Mouse (Mus musculus) forebrain, postnatal 0 days (tissue): Measurements from ENCODE around the gene Cog8. TPM values are rescaled to one million over a fixed set of nuclear protein-coding genes. Genes with fewer than 3 reads are reported as not detected.

ENCODE experiments used
- ATAC-seq: fragments of 200-750 bp; cut with Nextera tagmentation; 2 replicates; pipeline ENCODE4 v1.8.0; 2017; ENCODE audit warnings: mild to moderate bottlenecking, moderate library complexity
- DNase-seq: peaks from one replicate; pipeline ENCODE4 v3.0.0-alpha.2; 2015
- H3K27ac ChIP-seq: fragments of 300-500 bp; sonication (generic); 2 replicates; pipeline ENCODE4 v1.5.1; 2014; ENCODE audit warnings: low read depth, mild to moderate bottlenecking, antibody characterized with exemption, low read length, moderate library complexity, mixed read lengths
- H3K27me3 ChIP-seq: fragments of 300-500 bp; sonication (generic); 2 replicates; pipeline ENCODE4 v1.6.1; 2014; ENCODE audit warnings: mild to moderate bottlenecking, low read length, mixed read lengths; ENCODE audit not compliant: insufficient read depth
- H3K36me3 ChIP-seq: fragments of 300-500 bp; sonication (generic); 2 replicates; pipeline ENCODE4 v1.6.1; 2014; ENCODE audit warnings: mild to moderate bottlenecking, moderate library complexity; ENCODE audit not compliant: insufficient read depth
- H3K4me1 ChIP-seq: fragments of 300-500 bp; sonication (generic); 2 replicates; pipeline ENCODE4 v1.6.1; 2014; ENCODE audit warnings: antibody characterized with exemption; ENCODE audit not compliant: insufficient read depth
- H3K4me2 ChIP-seq: fragments of 300-500 bp; sonication (generic); 2 replicates; pipeline ENCODE4 v1.6.1; 2014; ENCODE audit warnings: low read depth, mild to moderate bottlenecking, moderate library complexity
- H3K4me3 ChIP-seq: fragments of 300-500 bp; sonication (generic); 2 replicates; pipeline ENCODE4 v1.5.1; 2014; ENCODE audit warnings: low read depth, low read length, mixed read lengths
- H3K9ac ChIP-seq: fragments of 300-500 bp; sonication (generic); 2 replicates; pipeline ENCODE4 v1.6.1; 2014; ENCODE audit warnings: mild to moderate bottlenecking
- H3K9me3 ChIP-seq: fragments of 300-500 bp; sonication (generic); 2 replicates; pipeline ENCODE4 v1.6.1; 2016; ENCODE audit warnings: low read length
- CTCF ChIP-seq: sonication (generic); IDR thresholded peaks from 2 replicates; pipeline ENCODE4 v1.5.1; 2016; ENCODE audit warnings: antibody characterized with exemption, control low read depth, low read depth
- WGBS: fragments of 180-500 bp; shearing (Covaris S2); extraction: QIAGEN DNeasy Blood & Tissue Kit; methylation state at CpG from one replicate; pipeline ENCODE4 v1.1.7; 2014; 5-methylcytosine and 5-hydroxymethylcytosine counted together
- polyA plus RNA-seq: library from polyadenylated mRNA; unstranded; fragments of >200 nt; fragmentation: Nextera tagmentation; extraction: Ambion mirVana; gene quantifications from 2 replicates; pipeline ENCODE4 v1.2.1, GENCODE M21; 2015
- total RNA-seq: library from RNA; depleted of rRNA; stranded (reverse); fragments of >200 nt; gene quantifications from 2 replicates; pipeline ENCODE4 v1.2.3, GENCODE M21; 2014

The Cog8 gene
- total and polyA plus RNA-seq, 2 experiments from 2014 or later: 33.2 to 61.3 TPM

DNA sequence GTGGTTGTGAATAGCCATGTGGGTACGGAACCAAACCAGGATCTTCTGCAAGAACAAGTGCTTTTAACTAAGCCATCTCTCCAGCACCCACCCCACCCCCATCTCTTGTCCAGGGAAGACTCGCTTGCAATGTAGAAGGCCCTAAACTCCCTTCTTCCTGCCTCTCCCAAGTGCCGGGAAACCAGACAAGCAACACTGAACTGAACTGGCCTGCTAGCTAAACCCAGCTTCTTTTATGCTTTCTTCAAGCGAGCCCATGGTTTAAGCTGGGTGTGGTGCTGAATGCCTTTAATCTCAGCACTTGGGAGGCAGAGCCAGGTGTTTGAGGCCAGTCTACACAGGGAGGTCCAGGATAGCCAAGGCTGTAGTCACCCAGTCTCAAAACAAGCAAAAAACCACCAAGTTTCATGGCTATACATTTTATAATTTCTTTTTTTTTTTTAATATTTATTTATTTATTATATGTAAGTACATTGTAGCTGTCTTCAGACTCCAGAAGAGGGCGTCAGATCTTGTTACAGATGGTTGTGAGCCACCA, 32.1 kb upstream of the Cog8 start:
- Histone ChIP-seq H3K27ac (no peak overlapping the region), H3K4me3 (no peak overlapping the region), H3K9ac (no peak overlapping the region), H3K4me2 (no peak overlapping the region), H3K27me3 (no peaks in the 10 kb centered on the region), H3K36me3 (peaks cover 32% of the 10 kb centered on the region), H3K9me3 (no peaks in the 10 kb centered on the region), H3K4me1 (no peaks in the 10 kb centered on the region)
- DNase-seq (no peak), ATAC-seq (no peak)
- no peak for TF ChIP-seq CTCF
- 96% methylated on average over 5 of the region's 5 CpGs for WGBS

DNA sequence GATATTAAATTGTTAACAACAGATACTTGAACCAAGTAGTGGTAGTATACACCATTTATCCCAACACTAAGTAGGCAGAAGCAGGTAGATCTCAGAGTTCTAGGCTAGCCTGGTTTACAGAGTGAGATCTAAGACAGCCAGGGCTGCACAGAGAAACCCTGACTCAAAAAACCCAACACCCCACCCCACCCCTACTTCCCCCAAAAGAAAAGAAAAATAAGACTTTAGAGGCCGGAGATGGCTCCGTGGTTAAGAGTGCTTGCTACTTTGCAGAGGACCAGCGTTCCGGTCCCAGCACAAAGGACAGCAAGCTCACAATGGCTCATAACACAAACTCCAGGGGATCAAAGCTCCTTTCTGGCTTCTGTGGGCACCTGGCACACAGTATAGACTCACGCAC, 29.5 kb upstream of the Cog8 start:
- Histone ChIP-seq H3K9me3 (no peaks in the 10 kb centered on the region), H3K4me3 (no peak overlapping the region), H3K36me3 (peaks cover 51% of the 10 kb centered on the region), H3K4me1 (no peaks in the 10 kb centered on the region), H3K27me3 (no peaks in the 10 kb centered on the region), H3K9ac (no peak overlapping the region), H3K4me2 (no peak overlapping the region), H3K27ac (no peak overlapping the region)
- DNase-seq: no peak
- no peak for ATAC-seq
- 98% methylated on average over 5 of the region's 5 CpGs for WGBS
- no peak for TF ChIP-seq CTCF

DNA sequence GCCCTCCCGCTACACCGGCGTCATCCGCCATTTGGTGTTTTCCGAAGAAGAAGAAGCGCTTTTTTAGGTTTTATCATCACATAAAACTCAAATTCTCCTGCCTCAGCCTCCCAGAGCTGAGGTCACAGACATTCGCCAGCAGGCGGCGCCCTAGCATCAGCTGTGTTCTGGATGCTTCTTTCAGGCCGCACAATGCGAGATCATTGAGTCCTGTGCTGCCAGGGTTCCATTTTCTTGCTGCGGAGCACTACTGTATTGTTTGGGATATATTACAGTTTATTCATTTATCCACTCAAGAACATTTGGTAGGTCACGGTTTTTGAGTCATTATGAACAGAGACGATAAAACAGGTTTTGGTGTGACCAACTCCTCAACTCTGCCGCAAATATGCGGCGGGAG, 28.9 kb upstream of the Cog8 start:
- Histone ChIP-seq H3K36me3 (peaks cover 50% of the 10 kb centered on the region), H3K4me1 (no peaks in the 10 kb centered on the region), H3K9me3 (no peaks in the 10 kb centered on the region), H3K27me3 (no peaks in the 10 kb centered on the region), H3K9ac (no peak overlapping the region), H3K27ac (no peak overlapping the region), H3K4me2 (no peak overlapping the region), H3K4me3 (no peak overlapping the region)
- WGBS: 98% methylated on average over 17 of the region's 17 CpGs
- ATAC-seq (no peak), DNase-seq (no peak)
- TF ChIP-seq CTCF: 0 out of 2 replicates have a peak, but pooled peaks have one; percentile 24

DNA sequence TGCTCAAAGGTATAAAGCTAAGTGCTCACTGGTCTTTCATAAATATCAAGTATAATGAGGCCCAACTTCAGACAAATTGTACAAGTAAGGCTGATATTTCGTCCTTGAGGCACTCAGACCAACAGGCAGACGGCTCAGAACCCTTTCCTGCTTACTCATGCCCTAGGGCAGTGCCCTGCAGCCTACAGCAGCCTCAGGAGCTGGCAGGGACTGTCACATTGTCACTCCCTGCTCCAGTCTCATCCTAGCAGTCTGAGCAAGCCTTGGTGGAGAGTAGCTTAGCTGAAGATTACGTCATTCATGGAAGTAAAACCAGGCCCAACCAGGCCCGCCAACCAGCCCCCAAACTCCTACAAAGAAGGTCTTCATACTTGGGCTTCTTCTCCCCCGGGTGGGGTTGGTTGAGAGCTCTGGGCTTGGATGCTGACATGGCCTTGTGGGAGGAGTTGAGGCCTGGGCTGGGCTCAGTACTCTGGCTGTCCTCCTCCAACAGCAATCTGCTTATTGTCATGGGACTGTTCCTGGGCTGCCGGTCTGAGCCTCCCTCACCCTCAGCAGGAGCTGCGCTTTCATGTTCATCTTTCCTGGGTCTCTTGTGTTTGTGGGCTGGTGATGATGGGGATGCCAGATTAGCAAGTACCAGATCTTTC, 19.9 kb upstream of the Cog8 start:
- no peak overlapping the region for H3K9ac ChIP-seq
- no peak overlapping the region for H3K4me2 ChIP-seq
- no peak overlapping the region for H3K4me3 ChIP-seq
- no peaks in the 10 kb centered on the region for H3K4me1 ChIP-seq
- H3K27ac ChIP-seq: no peak overlapping the region
- no peaks in the 10 kb centered on the region for H3K9me3 ChIP-seq
- DNase-seq (no peak), ATAC-seq (no peak)
- 93% methylated on average over 7 of the region's 7 CpGs for WGBS
- TF ChIP-seq CTCF: no peak
- H3K27me3 ChIP-seq: no peaks in the 10 kb centered on the region
- peaks cover 88% of the 10 kb centered on the region for H3K36me3 ChIP-seq

DNA sequence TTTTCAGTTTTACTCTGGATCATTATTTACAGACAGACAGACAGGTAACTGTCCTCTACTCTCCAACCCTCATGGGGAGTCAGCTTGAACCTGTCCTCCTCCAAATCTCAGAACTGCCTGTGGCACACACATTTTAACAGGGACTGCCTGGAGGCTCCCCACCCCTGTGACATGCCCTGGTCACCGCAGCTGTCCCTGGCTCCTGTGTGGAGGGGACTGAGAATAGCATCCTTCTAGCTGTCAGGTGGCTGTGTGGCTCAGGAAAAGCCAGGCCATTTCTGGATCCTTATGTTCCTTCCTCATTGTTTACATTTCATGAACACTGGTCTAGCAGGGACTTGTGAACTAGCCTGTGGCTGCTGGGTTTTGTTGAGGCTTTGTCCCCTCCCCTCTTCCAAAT, 17.6 kb upstream of the Cog8 start:
- ATAC-seq: no peak

DNA sequence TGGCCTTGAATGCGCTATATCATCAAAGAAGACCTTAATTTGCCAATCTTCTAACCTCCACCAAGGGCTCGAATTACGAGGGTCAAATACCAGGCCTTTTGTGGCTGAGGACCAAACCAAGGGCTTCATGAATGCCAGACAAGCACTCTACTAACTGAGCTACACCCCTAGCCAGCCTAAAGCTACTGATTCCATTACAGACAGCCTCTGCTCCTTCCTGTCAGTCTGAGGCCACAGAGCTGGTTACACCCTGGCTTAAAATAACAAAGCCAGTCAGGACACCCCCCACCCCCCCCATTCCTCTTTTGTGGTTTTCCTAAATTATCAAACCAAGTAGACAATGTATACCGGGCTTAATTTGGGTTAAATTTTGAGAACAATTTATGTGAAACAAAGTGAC, 17.2 kb upstream of the Cog8 start:
- peaks cover 77% of the 10 kb centered on the region for H3K36me3 ChIP-seq
- H3K4me2 ChIP-seq: no peak overlapping the region
- H3K4me3 ChIP-seq: no peak overlapping the region
- DNase-seq (no peak), ATAC-seq (no peak)
- H3K9ac ChIP-seq: no peak overlapping the region
- H3K4me1 ChIP-seq: no peaks in the 10 kb centered on the region
- 88% methylated on average over 4 of the region's 4 CpGs for WGBS
- no peak for TF ChIP-seq CTCF
- H3K27ac ChIP-seq: no peak overlapping the region
- no peaks in the 10 kb centered on the region for H3K27me3 ChIP-seq
- no peaks in the 10 kb centered on the region for H3K9me3 ChIP-seq

More for the DNA sequence above, 17.6 kb upstream of the Cog8 start:
- WGBS: 95% methylated on average over 1 of the region's 1 CpGs
- no peaks in the 10 kb centered on the region for H3K27me3 ChIP-seq
- no peak overlapping the region for H3K4me2 ChIP-seq
- H3K9ac ChIP-seq: no peak overlapping the region
- no peak overlapping the region for H3K27ac ChIP-seq
- H3K4me1 ChIP-seq: no peaks in the 10 kb centered on the region
- H3K4me3 ChIP-seq: no peak overlapping the region
- no peak for DNase-seq
- peaks cover 80% of the 10 kb centered on the region for H3K36me3 ChIP-seq
- TF ChIP-seq CTCF: no peak
- H3K9me3 ChIP-seq: no peaks in the 10 kb centered on the region

DNA sequence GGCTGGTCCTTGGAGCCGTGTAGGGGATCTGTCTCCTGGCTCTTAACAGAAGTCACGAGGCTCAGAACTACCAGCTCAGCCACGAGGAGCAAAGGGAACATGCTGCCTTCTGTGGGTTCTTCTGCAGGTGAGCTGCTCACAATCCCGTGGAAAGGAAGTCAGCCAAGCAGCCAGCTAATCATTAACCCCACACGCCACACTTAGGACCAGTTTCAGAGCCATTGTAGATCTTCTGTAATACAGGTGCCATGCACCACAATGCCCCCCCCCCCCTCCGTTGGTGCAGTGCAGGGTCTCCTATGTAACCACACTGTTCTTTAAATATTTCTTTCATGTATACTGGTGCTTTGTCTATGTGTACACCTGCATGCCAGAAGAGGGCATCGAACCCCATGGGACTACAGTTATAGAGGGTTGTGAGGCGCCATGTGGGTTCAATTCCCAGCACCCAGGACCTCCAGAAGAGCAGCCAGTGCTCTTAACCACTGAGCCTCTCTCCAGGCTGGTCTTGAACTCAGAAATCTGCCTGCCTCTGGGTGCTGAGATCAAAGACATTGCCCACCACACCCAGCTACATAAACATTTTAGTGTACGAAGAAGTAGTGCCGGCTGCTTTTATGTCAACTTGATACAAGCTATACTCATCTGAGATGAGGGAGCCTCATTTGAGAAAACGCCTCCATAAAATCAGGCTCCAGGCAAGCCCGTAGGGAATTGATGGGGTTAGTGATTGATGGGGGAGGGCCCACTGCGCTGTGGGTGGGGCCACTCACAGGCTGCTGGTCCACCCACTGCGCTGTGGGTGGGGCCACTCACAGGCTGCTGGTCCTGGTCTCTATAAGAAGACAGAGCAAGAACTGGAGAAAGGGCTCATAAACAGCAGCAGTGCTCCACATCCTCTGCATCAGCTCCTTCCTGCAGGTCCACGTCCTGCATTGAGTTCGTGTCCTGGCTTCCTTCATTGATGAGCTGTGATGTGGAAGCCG, 9.3 kb upstream of the Cog8 start, which contains the start of gene Tmed6:
TSS of gene Tmed6 (minus strand) at position 134 of the 986 bp plus-strand sequence.
- no peaks in the 10 kb centered on the region for H3K4me1 ChIP-seq
- 65% methylated on average over 17 of the region's 17 CpGs for WGBS
- no peak for TF ChIP-seq CTCF

More for the DNA sequence above, 9.3 kb upstream of the Cog8 start, which contains the start of gene Tmed6:
- no peaks in the 10 kb centered on the region for H3K27me3 ChIP-seq
- H3K27ac ChIP-seq: no peak within 1 kb of the TSS
- DNase-seq (no peak), ATAC-seq (no peak)
- H3K4me2 ChIP-seq: no peak within 1 kb of the TSS
- H3K9ac ChIP-seq: no peak within 1 kb of the TSS
- H3K36me3 ChIP-seq: peaks cover 15% of the 10 kb centered on the region
- H3K4me3 ChIP-seq: no peak within 1 kb of the TSS
- no peaks in the 10 kb centered on the region for H3K9me3 ChIP-seq
